Mouse (Mus musculus) forebrain, embryonic 14.5 days (tissue): ENCODE data around the gene Lrrn2. TPM values are rescaled to one million over a fixed set of nuclear protein-coding genes. Genes with fewer than 3 reads are reported as not detected.

Experiments used
- ATAC-seq: fragments of 200-750 bp; cut with Nextera tagmentation; 2 replicates; pipeline ENCODE4 v1.8.0; 2017; ENCODE audit warnings: mild to moderate bottlenecking, moderate library complexity
- DNase-seq: peaks from one replicate; pipeline ENCODE4 v3.0.0-alpha.2; 2015; ENCODE audit warnings: low spot score
- H3K27ac ChIP-seq: fragments of 300-500 bp; sonication (generic); 2 replicates; pipeline ENCODE4 v1.5.1; 2014; ENCODE audit warnings: low read depth, mild to moderate bottlenecking, control low read depth, low read length, moderate library complexity
- H3K27me3 ChIP-seq: fragments of 300-500 bp; sonication (generic); replicated peaks from 2 replicates; pipeline ENCODE4 v1.6.1; 2014; ENCODE audit warnings: low read length, control low read depth, mixed read lengths; ENCODE audit not compliant: control insufficient read depth, insufficient read depth
- H3K36me3 ChIP-seq: fragments of 300-500 bp; sonication (generic); 2 replicates; pipeline ENCODE4 v1.6.1; 2014; ENCODE audit warnings: low read length, control low read depth; ENCODE audit not compliant: control insufficient read depth, insufficient read depth
- H3K4me1 ChIP-seq: fragments of 300-500 bp; sonication (generic); 2 replicates; pipeline ENCODE4 v1.6.1; 2014; ENCODE audit warnings: antibody characterized with exemption, low read length, control low read depth; ENCODE audit not compliant: control insufficient read depth, insufficient read depth
- H3K4me2 ChIP-seq: fragments of 300-500 bp; sonication (generic); 2 replicates; pipeline ENCODE4 v1.6.1; 2014; ENCODE audit warnings: mild to moderate bottlenecking, control low read depth, low read length
- H3K4me3 ChIP-seq: fragments of 300-500 bp; sonication (generic); 2 replicates; pipeline ENCODE4 v1.5.1; 2014; ENCODE audit warnings: low read depth, low read length, control low read depth
- H3K9ac ChIP-seq: fragments of 300-500 bp; sonication (generic); 2 replicates; pipeline ENCODE4 v1.6.1; 2014; ENCODE audit warnings: mild to moderate bottlenecking, low read length, control low read depth, moderate library complexity
- H3K9me3 ChIP-seq: fragments of 300-500 bp; sonication (generic); replicated peaks from 2 replicates; pipeline ENCODE4 v1.6.1; 2016; ENCODE audit warnings: low read length, control low read depth, mixed read lengths; ENCODE audit not compliant: control insufficient read depth
- WGBS: fragments of 180-500 bp; shearing (Covaris S2); extraction: QIAGEN DNeasy Blood & Tissue Kit; methylation state at CpG from one replicate; pipeline ENCODE4 v1.1.7; 2014; 5-methylcytosine and 5-hydroxymethylcytosine counted together
- polyA plus RNA-seq: library from polyadenylated mRNA; unstranded; fragments of >200 nt; fragmentation: Nextera tagmentation; extraction: Ambion mirVana; gene quantifications from 2 replicates; pipeline ENCODE4 v1.2.1, GENCODE M21; 2014

The Lrrn2 gene
- 25.2 and 35.3 TPM in 2 replicates for polyA plus RNA-seq

GRCm38 (mm10) chr1:132880161-132881005, at the start of gene Lrrn2:
Gene Lrrn2 (plus strand): TSS chr1:132880273.
- H3K27ac ChIP-seq = peak within 1 kb of the TSS; percentile 89
- H3K9ac ChIP-seq = peak within 1 kb of the TSS; percentile 88
- 0 out of 2 replicates have a peak, but pooled peaks cover 5% of the 10 kb centered on the region for H3K27me3 ChIP-seq

GRCm38 (mm10) chr1:132831963-132832362, 48.1 kb upstream of the Lrrn2 start:
- H3K4me2 ChIP-seq = no peak overlapping the region
- H3K9ac ChIP-seq = no peak overlapping the region
- H3K27me3 ChIP-seq = no peaks in the 10 kb centered on the region
- H3K4me1 ChIP-seq = no peaks in the 10 kb centered on the region
- no peaks in the 10 kb centered on the region for H3K9me3 ChIP-seq
- WGBS = 92% methylated on average over 4 of the region's 4 CpGs
- H3K4me3 ChIP-seq = no peak overlapping the region
- ATAC-seq = no peak
- DNase-seq = no peak
- no peaks in the 10 kb centered on the region for H3K36me3 ChIP-seq
- H3K27ac ChIP-seq = no peak overlapping the region

More at GRCm38 (mm10) chr1:132880161-132881005, at the start of gene Lrrn2:
- WGBS = under 1% methylated on average over 80 of the region's 80 CpGs
- Histone ChIP-seq H3K9me3 (no peaks in the 10 kb centered on the region), H3K4me2 (peak within 1 kb of the TSS; percentile 90), H3K4me3 (peak within 1 kb of the TSS; percentile 81), H3K36me3 (no peaks in the 10 kb centered on the region), H3K4me1 (peaks cover 9% of the 10 kb centered on the region; the same call in 1 of the 2 replicates)
- DNase-seq (peak; percentile 79), ATAC-seq (peak; percentile 76)

- 70% methylated on average over 8 of the region's 8 CpGs for WGBS
- Histone ChIP-seq H3K4me1 (no peaks in the 10 kb centered on the region), H3K9me3 (no peaks in the 10 kb centered on the region), H3K4me2 (no peak overlapping the region), H3K9ac (no peak overlapping the region), H3K27ac (no peak overlapping the region), H3K4me3 (no peak overlapping the region), H3K36me3 (no peaks in the 10 kb centered on the region), H3K27me3 (no peaks in the 10 kb centered on the region)
- ATAC-seq (no peak), DNase-seq (no peak)
Observed at GRCm38 (mm10) chr1:132834037-132834436, 46.0 kb upstream of the Lrrn2 start.

- H3K4me2 ChIP-seq = no peak overlapping the region
- no peaks in the 10 kb centered on the region for H3K4me1 ChIP-seq
- H3K27ac ChIP-seq = no peak overlapping the region
- DNase-seq (no peak), ATAC-seq (no peak)
- H3K9me3 ChIP-seq = no peaks in the 10 kb centered on the region
- H3K36me3 ChIP-seq = no peaks in the 10 kb centered on the region
- no peak overlapping the region for H3K4me3 ChIP-seq
- 79% methylated on average over 8 of the region's 8 CpGs for WGBS
- H3K27me3 ChIP-seq = no peaks in the 10 kb centered on the region
- no peak overlapping the region for H3K9ac ChIP-seq
Observed at GRCm38 (mm10) chr1:132836895-132837294, 43.2 kb upstream of the Lrrn2 start.

- Histone ChIP-seq H3K27me3 (no peaks in the 10 kb centered on the region), H3K4me1 (no peaks in the 10 kb centered on the region), H3K9ac (no peak overlapping the region), H3K36me3 (no peaks in the 10 kb centered on the region), H3K27ac (no peak overlapping the region), H3K9me3 (no peaks in the 10 kb centered on the region), H3K4me2 (no peak overlapping the region), H3K4me3 (no peak overlapping the region)
- ATAC-seq (no peak), DNase-seq (no peak)
- WGBS = 72% methylated on average over 5 of the region's 5 CpGs
Observed at GRCm38 (mm10) chr1:132837691-132838090, 42.4 kb upstream of the Lrrn2 start.

GRCm38 (mm10) chr1:132838371-132838770, 41.7 kb upstream of the Lrrn2 start:
- 90% methylated on average over 1 of the region's 1 CpGs for WGBS
- Histone ChIP-seq H3K36me3 (no peaks in the 10 kb centered on the region), H3K27ac (no peak overlapping the region), H3K4me3 (no peak overlapping the region), H3K4me1 (no peaks in the 10 kb centered on the region), H3K9ac (no peak overlapping the region), H3K27me3 (no peaks in the 10 kb centered on the region), H3K9me3 (no peaks in the 10 kb centered on the region), H3K4me2 (no peak overlapping the region)
- no peak for DNase-seq
- ATAC-seq = no peak

- no peak overlapping the region for H3K4me3 ChIP-seq
- H3K27ac ChIP-seq = no peak overlapping the region
- H3K4me1 ChIP-seq = no peaks in the 10 kb centered on the region
- no peaks in the 10 kb centered on the region for H3K27me3 ChIP-seq
- 0 out of 2 replicates have a peak, but pooled peaks cover 5% of the 10 kb centered on the region for H3K9me3 ChIP-seq
- H3K4me2 ChIP-seq = no peak overlapping the region
- WGBS = 85% methylated on average over 10 of the region's 10 CpGs
- H3K9ac ChIP-seq = no peak overlapping the region
- DNase-seq (no peak), ATAC-seq (no peak)
- no peaks in the 10 kb centered on the region for H3K36me3 ChIP-seq
Observed at GRCm38 (mm10) chr1:132843612-132844011, 36.5 kb upstream of the Lrrn2 start.

- H3K36me3 ChIP-seq = no peaks in the 10 kb centered on the region
- ATAC-seq = peak; percentile 42
- H3K9me3 ChIP-seq = 0 out of 2 replicates have a peak, but pooled peaks cover 5% of the 10 kb centered on the region
- no peaks in the 10 kb centered on the region for H3K4me1 ChIP-seq
- H3K27ac ChIP-seq = no peak overlapping the region
- peak; percentile 55 for DNase-seq
- no peak overlapping the region for H3K4me2 ChIP-seq
- H3K9ac ChIP-seq = no peak overlapping the region
- 78% methylated on average over 20 of the region's 20 CpGs for WGBS
- no peaks in the 10 kb centered on the region for H3K27me3 ChIP-seq
- H3K4me3 ChIP-seq = no peak overlapping the region
Observed at GRCm38 (mm10) chr1:132844088-132844804, 35.8 kb upstream of the Lrrn2 start.
